Mouse (Mus musculus): ENCODE data around the gene Rapgef4. TPM values are rescaled to one million over a fixed set of nuclear protein-coding genes. Genes with fewer than 3 reads are reported as not detected.

Gene Rapgef4
- polyA plus RNA-seq, 1 experiment = 9.2 TPM

DNA sequence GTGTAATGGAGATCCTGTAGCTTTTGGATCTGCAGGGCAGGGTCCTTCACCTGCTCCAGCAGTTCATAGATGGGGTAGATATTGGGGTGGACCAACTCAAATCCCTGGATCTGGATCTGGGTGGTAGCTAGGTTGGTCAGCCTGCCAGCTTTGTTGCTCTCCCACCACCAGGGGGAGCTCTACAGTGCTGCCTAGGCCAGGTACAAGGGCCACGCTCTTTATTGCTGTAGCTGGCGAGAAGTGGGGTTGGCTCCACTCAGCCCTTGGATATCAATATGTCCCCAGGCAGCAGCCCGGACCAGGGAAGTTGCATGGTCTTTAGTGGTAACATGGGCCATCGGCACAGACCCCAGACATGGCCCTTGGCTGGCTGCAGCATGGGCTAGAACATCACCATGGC is 15.6 kb upstream of the Rapgef4 start:
- no peaks in the 10 kb centered on the region for H3K36me3 ChIP-seq (ENCODE audit: control insufficient read depth, insufficient read depth, low read length)
- no peaks in the 10 kb centered on the region for H3K4me1 ChIP-seq (replicated peaks; ENCODE audit: control insufficient read depth, insufficient read depth, low read length)
- no peak overlapping the region for H3K27ac ChIP-seq (ENCODE audit: control insufficient read depth, insufficient read depth, low read length)
- 76% methylated on average over 4 of the region's 4 CpGs for WGBS
- TF ChIP-seq CTCF (IDR thresholded peaks at IDR 0.05; ENCODE audit: borderline replicate concordance, control insufficient read depth, extremely low read depth, insufficient read depth, low read length, poor library complexity) (peak; percentile 87; the same call in 1 of the 2 replicates), POLR2A (IDR thresholded peaks at IDR 0.05; ENCODE audit: control insufficient read depth, extremely low read depth, insufficient read depth, low read length, poor library complexity) (no peak)
- no peaks in the 10 kb centered on the region for H3K27me3 ChIP-seq (ENCODE audit: control insufficient read depth, insufficient read depth, low read length)
- peak; percentile 51 for DNase-seq
- no peak overlapping the region for H3K4me3 ChIP-seq (ENCODE audit: control insufficient read depth, insufficient read depth, low read length)

DNA sequence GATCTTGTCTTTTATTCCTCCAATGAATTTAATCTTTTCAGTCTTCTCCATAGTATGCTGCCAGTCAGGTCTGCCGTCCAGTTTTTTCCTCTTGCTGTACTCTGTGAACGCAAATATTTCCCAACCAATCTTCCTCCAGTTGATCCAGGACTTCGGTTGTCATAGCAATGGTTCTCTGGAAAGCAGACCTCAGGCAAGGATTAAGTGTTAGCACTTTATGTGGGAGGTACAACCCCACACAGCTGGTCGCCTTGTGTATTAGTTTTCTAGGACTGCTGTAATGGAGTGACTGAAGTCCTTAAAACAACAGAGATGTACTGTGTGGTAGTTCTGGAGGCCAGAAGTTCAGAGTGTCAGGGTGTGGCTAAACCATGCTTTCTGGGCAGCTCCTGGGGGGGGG is 14.3 kb upstream of the Rapgef4 start:
- no peak for DNase-seq
- Histone ChIP-seq H3K4me1 (replicated peaks; ENCODE audit: control insufficient read depth, insufficient read depth, low read length) (no peaks in the 10 kb centered on the region), H3K4me3 (ENCODE audit: control insufficient read depth, insufficient read depth, low read length) (no peak overlapping the region), H3K36me3 (ENCODE audit: control insufficient read depth, insufficient read depth, low read length) (no peaks in the 10 kb centered on the region), H3K27me3 (ENCODE audit: control insufficient read depth, insufficient read depth, low read length) (no peaks in the 10 kb centered on the region), H3K27ac (ENCODE audit: control insufficient read depth, insufficient read depth, low read length) (no peak overlapping the region)
- no peak for TF ChIP-seq POLR2A (IDR thresholded peaks at IDR 0.05; ENCODE audit: control insufficient read depth, extremely low read depth, insufficient read depth, low read length, poor library complexity)
- no peak for TF ChIP-seq CTCF (IDR thresholded peaks at IDR 0.05; ENCODE audit: borderline replicate concordance, control insufficient read depth, extremely low read depth, insufficient read depth, low read length, poor library complexity)
- 94% methylated on average over 4 of the region's 4 CpGs for WGBS

DNA sequence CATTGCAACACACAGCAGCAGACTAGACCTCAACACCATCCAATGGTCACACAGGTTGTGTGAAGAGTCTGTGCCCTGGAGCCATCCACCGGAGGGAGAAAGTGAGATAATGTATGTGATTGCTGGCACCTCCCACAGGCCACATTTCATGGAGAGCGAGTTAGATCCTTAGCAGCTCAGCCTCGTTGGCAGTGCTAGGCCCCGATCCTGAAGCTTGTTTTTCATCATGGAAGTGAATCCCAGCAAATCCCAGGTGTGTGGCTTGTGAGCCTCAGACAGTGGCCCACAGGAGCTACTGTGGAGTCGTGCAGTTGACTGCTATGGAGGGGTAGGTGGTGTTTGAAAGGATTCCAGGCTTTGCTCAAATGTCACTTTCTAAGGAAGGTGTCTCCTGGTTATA is 13.2 kb upstream of the Rapgef4 start:
- H3K27ac ChIP-seq (ENCODE audit: control insufficient read depth, insufficient read depth, low read length) = no peak overlapping the region; the same call in 1 of the 2 replicates
- no peaks in the 10 kb centered on the region for H3K36me3 ChIP-seq (ENCODE audit: control insufficient read depth, insufficient read depth, low read length)
- no peaks in the 10 kb centered on the region for H3K27me3 ChIP-seq (ENCODE audit: control insufficient read depth, insufficient read depth, low read length)
- no peaks in the 10 kb centered on the region for H3K4me1 ChIP-seq (replicated peaks; ENCODE audit: control insufficient read depth, insufficient read depth, low read length)
- no peak for DNase-seq
- no peak overlapping the region for H3K4me3 ChIP-seq (ENCODE audit: control insufficient read depth, insufficient read depth, low read length)
- TF ChIP-seq CTCF (IDR thresholded peaks at IDR 0.05; ENCODE audit: borderline replicate concordance, control insufficient read depth, extremely low read depth, insufficient read depth, low read length, poor library complexity) (no peak), POLR2A (IDR thresholded peaks at IDR 0.05; ENCODE audit: control insufficient read depth, extremely low read depth, insufficient read depth, low read length, poor library complexity) (no peak)
- WGBS = 93% methylated on average over 5 of the region's 5 CpGs

DNA sequence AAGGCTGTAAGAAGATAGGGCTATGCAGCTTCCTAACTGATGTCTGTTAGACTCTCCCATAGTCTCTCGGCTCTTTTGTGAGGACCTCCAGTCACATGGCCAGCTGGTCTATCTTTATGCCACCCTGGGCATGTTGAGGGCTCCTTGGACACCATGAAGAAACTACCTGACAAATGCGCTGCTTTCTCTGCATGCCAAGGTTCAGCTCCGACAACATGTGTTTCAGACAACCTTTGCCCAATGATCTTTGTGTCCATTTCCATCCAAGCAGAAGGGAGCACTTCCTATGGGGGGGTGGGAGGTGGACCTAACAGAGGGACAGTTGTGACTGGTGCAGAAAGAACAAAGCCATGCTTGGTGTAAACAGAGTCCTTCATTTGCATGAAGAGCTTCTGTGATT is 7.4 kb upstream of the Rapgef4 start:
- WGBS = 95% methylated on average over 3 of the region's 3 CpGs
- Histone ChIP-seq H3K4me1 (replicated peaks; ENCODE audit: control insufficient read depth, insufficient read depth, low read length) (no peaks in the 10 kb centered on the region), H3K27me3 (ENCODE audit: control insufficient read depth, insufficient read depth, low read length) (no peaks in the 10 kb centered on the region), H3K36me3 (ENCODE audit: control insufficient read depth, insufficient read depth, low read length) (no peaks in the 10 kb centered on the region), H3K27ac (ENCODE audit: control insufficient read depth, insufficient read depth, low read length) (no peak overlapping the region), H3K4me3 (ENCODE audit: control insufficient read depth, insufficient read depth, low read length) (no peak overlapping the region)
- TF ChIP-seq CTCF (IDR thresholded peaks at IDR 0.05; ENCODE audit: borderline replicate concordance, control insufficient read depth, extremely low read depth, insufficient read depth, low read length, poor library complexity) (no peak), POLR2A (IDR thresholded peaks at IDR 0.05; ENCODE audit: control insufficient read depth, extremely low read depth, insufficient read depth, low read length, poor library complexity) (no peak)
- no peak for DNase-seq

DNA sequence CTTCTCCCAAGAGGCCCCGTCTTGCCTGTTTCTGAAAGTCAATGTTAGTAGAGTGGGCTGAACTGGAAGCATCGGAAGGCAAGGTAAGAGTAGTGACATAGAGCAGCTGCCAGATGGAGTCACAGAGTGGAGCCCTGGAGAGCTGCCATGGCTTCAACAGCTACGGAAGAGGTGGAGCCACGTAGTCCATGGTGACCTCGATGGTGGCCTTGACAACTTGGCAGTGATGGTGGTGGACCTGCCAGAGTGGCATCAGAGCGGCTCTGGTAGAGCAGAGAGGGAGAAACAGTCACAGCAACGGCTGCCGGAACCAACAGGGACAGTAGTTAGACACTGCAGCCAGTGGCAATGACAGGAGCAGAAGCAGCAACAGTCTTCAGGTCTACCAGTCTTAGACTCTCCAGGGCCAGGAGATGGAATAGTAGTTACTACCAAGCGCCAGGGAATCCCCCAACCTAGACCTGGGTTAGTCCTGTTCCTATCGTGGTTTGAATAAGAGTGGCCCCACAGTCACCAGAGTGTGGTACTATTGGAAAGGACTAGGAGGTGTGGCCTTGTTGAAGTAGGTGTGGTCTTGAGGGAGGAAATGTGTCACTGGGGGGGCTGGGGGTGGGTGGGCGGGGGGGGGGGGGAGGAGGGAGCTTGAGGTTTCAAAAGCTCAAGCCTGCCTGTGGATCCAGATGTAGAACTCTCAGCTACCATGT is 6.7 kb upstream of the Rapgef4 start:
- 87% methylated on average over 10 of the region's 11 CpGs for WGBS
- DNase-seq = no peak
- no peak overlapping the region for H3K27ac ChIP-seq (ENCODE audit: control insufficient read depth, insufficient read depth, low read length)
- H3K27me3 ChIP-seq (ENCODE audit: control insufficient read depth, insufficient read depth, low read length) = no peaks in the 10 kb centered on the region
- H3K4me3 ChIP-seq (ENCODE audit: control insufficient read depth, insufficient read depth, low read length) = no peak overlapping the region
- TF ChIP-seq POLR2A (IDR thresholded peaks at IDR 0.05; ENCODE audit: control insufficient read depth, extremely low read depth, insufficient read depth, low read length, poor library complexity) (no peak), CTCF (IDR thresholded peaks at IDR 0.05; ENCODE audit: borderline replicate concordance, control insufficient read depth, extremely low read depth, insufficient read depth, low read length, poor library complexity) (no peak)
- H3K4me1 ChIP-seq (replicated peaks; ENCODE audit: control insufficient read depth, insufficient read depth, low read length) = no peaks in the 10 kb centered on the region
- H3K36me3 ChIP-seq (ENCODE audit: control insufficient read depth, insufficient read depth, low read length) = no peaks in the 10 kb centered on the region

DNA sequence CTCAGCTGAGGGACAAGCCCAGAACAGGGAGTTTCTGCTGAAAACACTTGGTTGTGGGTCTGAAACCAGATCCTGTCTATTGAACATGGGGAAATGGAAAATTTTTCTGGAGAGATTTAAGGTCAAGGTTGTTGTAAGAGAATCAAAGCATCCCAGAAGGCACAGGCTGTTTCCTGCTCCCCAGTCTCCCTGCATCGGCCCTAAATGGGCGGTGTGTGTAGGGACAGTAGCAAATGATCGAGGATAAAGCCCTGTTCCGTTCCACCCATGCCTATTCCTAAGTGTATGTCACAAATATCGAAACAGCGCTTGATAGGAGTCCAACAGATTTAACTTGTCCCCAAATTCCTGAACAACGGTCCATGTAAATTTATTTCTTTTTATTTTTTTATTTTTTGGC is 1.1 kb upstream of the Rapgef4 start:
- no peaks in the 10 kb centered on the region for H3K36me3 ChIP-seq (ENCODE audit: control insufficient read depth, insufficient read depth, low read length)
- H3K27ac ChIP-seq (ENCODE audit: control insufficient read depth, insufficient read depth, low read length) = no peak overlapping the region
- H3K4me3 ChIP-seq (ENCODE audit: control insufficient read depth, insufficient read depth, low read length) = no peak overlapping the region
- 97% methylated on average over 7 of the region's 7 CpGs for whole genome bisulfite sequencing
- DNase-seq = no peak
- no peak for TF ChIP-seq POLR2A (IDR thresholded peaks at IDR 0.05; ENCODE audit: control insufficient read depth, extremely low read depth, insufficient read depth, low read length, poor library complexity)
- no peak for TF ChIP-seq CTCF (IDR thresholded peaks at IDR 0.05; ENCODE audit: borderline replicate concordance, control insufficient read depth, extremely low read depth, insufficient read depth, low read length, poor library complexity)
- peaks cover 5% of the 10 kb centered on the region; the same call in 1 of the 2 replicates for H3K4me1 ChIP-seq (replicated peaks; ENCODE audit: control insufficient read depth, insufficient read depth, low read length)
- H3K27me3 ChIP-seq (ENCODE audit: control insufficient read depth, insufficient read depth, low read length) = peaks cover 4% of the 10 kb centered on the region

Data from thymus, adult 2 months (tissue).